Mouse (Mus musculus): ENCODE data around the gene Fh1.

DNA sequence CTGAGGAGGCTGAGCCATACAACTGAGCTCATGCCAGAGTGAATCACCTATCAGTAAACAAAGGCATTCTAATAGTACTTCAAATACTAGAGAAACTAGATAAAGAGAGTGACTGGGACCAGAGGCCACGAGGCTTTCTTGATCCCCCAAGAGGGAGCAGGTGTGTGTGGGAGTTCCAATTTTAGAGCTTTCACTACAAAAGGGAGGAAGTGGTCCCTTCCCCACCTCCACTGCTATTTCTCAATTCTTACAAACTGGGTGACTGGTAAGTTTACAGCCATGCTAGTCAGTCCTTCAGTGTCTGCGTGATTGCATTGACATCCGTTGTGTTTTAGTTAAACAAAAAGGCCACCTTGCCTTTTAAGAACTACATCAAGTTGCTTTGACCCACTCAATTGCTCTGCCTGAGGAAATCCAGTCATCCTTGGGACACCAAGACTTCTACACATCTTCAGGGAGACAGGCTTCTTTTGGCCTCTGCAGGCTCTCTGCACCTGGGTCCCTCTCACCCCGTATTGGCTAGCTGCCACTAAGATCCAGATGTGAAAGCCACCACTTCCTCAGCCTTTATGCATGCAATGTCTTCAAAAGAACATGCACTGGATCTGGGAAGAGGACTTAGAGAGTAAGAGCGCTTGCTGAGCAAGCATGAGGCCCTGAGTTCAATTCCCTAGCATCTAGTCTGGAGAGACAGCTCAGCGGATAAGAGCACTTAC, 15.2 kb upstream of the Fh1 start:
- TF ChIP-seq CTCF (conservative IDR thresholded peaks at IDR 0.05; ENCODE audit: low read length) (no peak), POU5F1 (IDR thresholded peaks at IDR 0.05; ENCODE audit: borderline replicate concordance, low read length) (no peak)
